Mouse (Mus musculus) megakaryocyte, embryonic 14.5 days (primary cell): ENCODE data around the gene Cox5a. TPM values are rescaled to one million over a fixed set of nuclear protein-coding genes. Genes with fewer than 3 reads are reported as not detected.

ENCODE experiments used
- H3K27me3 ChIP-seq: replicated peaks from 2 replicates; pipeline ENCODE3; 2012; ENCODE audit warnings: inconsistent platforms
- H3K36me3 ChIP-seq: replicated peaks from 2 replicates; pipeline ENCODE3; 2012; ENCODE audit warnings: low read length, inconsistent platforms, mixed read lengths
- H3K4me1 ChIP-seq: 2 replicates; pipeline ENCODE4 v1.6.1; 2012; ENCODE audit warnings: inconsistent platforms
- H3K4me3 ChIP-seq: replicated peaks from 2 replicates; pipeline ENCODE3; 2012; ENCODE audit warnings: moderate library complexity, mild to moderate bottlenecking, inconsistent platforms
- H3K9me3 ChIP-seq: 2 replicates; pipeline ENCODE4 v1.6.1; 2012; ENCODE audit warnings: inconsistent platforms
- GATA1 ChIP-seq: IDR thresholded peaks from 3 replicates; pipeline ENCODE4 v1.6.1; 2012; ENCODE audit warnings: mixed read lengths, low read length, inconsistent platforms, borderline replicate concordance
- polyA plus RNA-seq: library from polyadenylated mRNA; stranded (reverse); fragments of >175 nt; gene quantifications from 2 replicates; pipeline ENCODE4 v1.2.3, GENCODE M21; 2012; ENCODE audit warnings: low replicate concordance; ENCODE audit not compliant: insufficient read depth

Cox5a gene
- polyA plus RNA-seq, 1 experiment = 738 TPM

- Histone ChIP-seq H3K27me3 (no peaks in the 10 kb centered on the region), H3K4me1 (peaks cover 98% of the 10 kb centered on the region), H3K9me3 (no peaks in the 10 kb centered on the region), H3K36me3 (peaks cover 91% of the 10 kb centered on the region), H3K4me3 (peak overlapping the region; percentile 86)
- TF ChIP-seq GATA1 = no peak
These were observed 56.2 kb downstream of the Cox5a start for GRCm38 (mm10) chr9:57577144-57577849.

Other genes starting within 250 kb of the Cox5a start
- gene Ppcdc, start 81.2 kb upstream of the Cox5a start, polyA plus RNA-seq = 20.9 and 74.6 TPM in 2 replicates
- gene Scamp5, start 53.2 kb upstream of the Cox5a start, polyA plus RNA-seq = 14.1 and 30.9 TPM in 2 replicates
- 0.07 TPM in 1 of 2 replicates, not detected in the other for gene Rpp25, start 17.2 kb upstream of the Cox5a start, polyA plus RNA-seq
- gene Fam219b, start 16.3 kb downstream of the Cox5a start, polyA plus RNA-seq = 4.9 TPM in 2 replicates
- 1.6 and 4.5 TPM in 2 replicates for gene Mpi, start 31.5 kb downstream of the Cox5a start, polyA plus RNA-seq
- 49.4 and 55.8 TPM in 2 replicates for gene Scamp2, start 39.7 kb downstream of the Cox5a start, polyA plus RNA-seq
- 3.3 and 4.7 TPM in 2 replicates for gene Ulk3, start 68.2 kb downstream of the Cox5a start, polyA plus RNA-seq
- 1.1 TPM in 1 of 2 replicates, not detected in the other for gene Cplx3, start 85.0 kb downstream of the Cox5a start, polyA plus RNA-seq
- not detected in 2 replicates for gene Lman1l, start 99.5 kb downstream of the Cox5a start, polyA plus RNA-seq
- gene Csk, start 132.4 kb downstream of the Cox5a start, polyA plus RNA-seq = 400 and 436 TPM in 2 replicates
- not detected in 2 replicates for gene Cyp1a2, start 162.4 kb downstream of the Cox5a start, polyA plus RNA-seq
- gene Cyp1a1, start 166.7 kb downstream of the Cox5a start, polyA plus RNA-seq = 1.0 TPM in 1 of 2 replicates, not detected in the other
- 1.1 and 2.8 TPM in 2 replicates for gene Edc3, start 187.3 kb downstream of the Cox5a start, polyA plus RNA-seq
- gene Clk3, start 244.6 kb downstream of the Cox5a start, polyA plus RNA-seq = 68.1 and 100 TPM in 2 replicates